Mouse (Mus musculus): ENCODE measurements at regions not wholly inside any gene's neighbourhood (a gene's known extent, or its start where the extent isn't known, plus 50 kb on each side); places are given as distances from the start of the nearest gene placed in this dataset.
A peak's percentile ranks its signal among the peaks of the same experiment; 100 is the strongest.

DNA sequence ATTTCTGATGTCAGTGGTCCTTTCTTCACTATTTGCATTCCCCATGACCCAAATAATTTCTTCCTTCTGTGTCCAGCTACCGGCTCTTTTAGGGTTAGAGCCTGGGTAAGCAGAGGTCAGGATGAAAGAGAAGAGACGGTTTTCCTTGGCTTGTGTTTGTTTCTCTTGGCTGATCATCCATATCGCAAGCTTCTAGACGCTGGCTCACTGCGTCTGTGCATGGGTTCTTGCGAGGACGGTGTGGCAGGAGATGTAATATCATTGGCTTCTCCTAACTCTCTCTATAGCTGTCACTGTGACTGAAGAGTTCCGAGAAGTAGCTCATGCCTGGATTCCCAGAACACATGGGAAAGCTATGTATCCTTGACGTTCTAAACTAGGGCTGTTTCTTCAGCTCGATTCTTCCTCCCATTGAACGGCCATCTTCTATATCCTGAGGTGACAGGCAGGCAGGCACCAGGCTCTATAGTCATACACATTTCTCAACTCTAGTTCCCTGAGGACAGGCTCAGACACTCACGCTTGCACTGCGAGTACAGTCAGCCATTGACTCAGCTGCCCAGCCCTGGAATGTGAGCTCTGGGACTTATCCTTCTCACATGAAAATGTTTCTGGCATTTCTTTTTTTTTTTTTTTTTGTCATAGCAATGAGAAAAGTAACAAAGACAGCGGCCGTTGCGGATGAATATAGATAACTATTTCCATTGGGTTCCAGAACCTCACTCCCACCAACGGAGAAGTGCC lies 85.0 kb downstream of the Bach1 start:
- peak; percentile 58; the same call in 1 of the 2 replicates for ATAC-seq (ENCODE audit: low FRiP score, low TSS enrichment)
- H3K4me2 ChIP-seq (replicated peaks; ENCODE audit: low read depth, low read length) = 0 out of 2 replicates have a peak overlapping the region, but pooled peaks have one; percentile 2

DNA sequence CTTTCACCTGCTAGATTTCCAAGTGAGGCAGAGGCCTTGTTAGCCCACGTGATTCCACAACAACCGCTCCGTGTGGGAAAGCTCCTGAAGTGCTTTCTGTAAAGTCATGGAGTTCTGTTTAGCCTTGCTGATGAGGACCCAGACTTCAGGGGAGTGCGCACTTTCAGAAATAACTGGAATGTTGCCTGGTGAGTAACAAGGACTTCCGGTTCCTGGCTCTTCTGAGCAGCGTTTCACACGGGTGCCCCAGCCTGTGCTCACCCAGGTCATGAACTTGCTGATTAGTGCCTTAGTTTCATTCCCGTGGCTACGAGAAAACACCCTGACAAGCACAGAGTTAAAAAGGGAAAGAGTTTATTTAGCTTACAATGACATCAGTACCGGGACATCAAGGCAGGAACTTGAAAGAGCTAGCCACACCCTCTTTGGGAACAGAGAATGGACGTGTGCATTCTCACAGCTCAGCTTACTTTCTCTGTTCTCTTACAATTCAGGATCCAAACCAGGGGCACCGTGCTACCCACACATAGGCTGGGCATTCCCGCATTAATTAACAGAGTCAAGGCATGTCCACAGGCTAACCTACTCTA lies 85.8 kb downstream of the Bach1 start:
- H3K36me3 ChIP-seq (ENCODE audit: insufficient read depth, low read length) = no peaks in the 10 kb centered on the region
- H3K4me2 ChIP-seq (replicated peaks; ENCODE audit: low read depth, low read length) = no peak overlapping the region; the same call in 1 of the 2 replicates
- peaks cover 29% of the 10 kb centered on the region for H3K4me1 ChIP-seq (ENCODE audit: insufficient read depth, low read length)
- H3K27me3 ChIP-seq (ENCODE audit: insufficient read depth, low read length) = 0 out of 2 replicates have a peak, but pooled peaks cover 3% of the 10 kb centered on the region
- no peaks in the 10 kb centered on the region for H3K9me3 ChIP-seq (ENCODE audit: low read length)
- no peak overlapping the region for H3K9ac ChIP-seq (replicated peaks; ENCODE audit: low read length)
- ATAC-seq (ENCODE audit: low FRiP score, low TSS enrichment) = peak; percentile 62
- WGBS = 41% methylated on average over 13 of the region's 13 CpGs
- H3K27ac ChIP-seq (ENCODE audit: low read length) = peak overlapping the region; percentile 70; the same call in 1 of the 2 replicates
- H3K4me3 ChIP-seq (ENCODE audit: low read length) = no peak overlapping the region

More for the DNA sequence above, 85.0 kb downstream of the Bach1 start:
- Histone ChIP-seq H3K4me3 (ENCODE audit: low read length) (no peak overlapping the region), H3K9ac (replicated peaks; ENCODE audit: low read length) (no peak overlapping the region), H3K4me1 (ENCODE audit: insufficient read depth, low read length) (peaks cover 29% of the 10 kb centered on the region), H3K36me3 (ENCODE audit: insufficient read depth, low read length) (no peaks in the 10 kb centered on the region), H3K9me3 (ENCODE audit: low read length) (no peaks in the 10 kb centered on the region), H3K27ac (ENCODE audit: low read length) (peak overlapping the region; percentile 70; the same call in 1 of the 2 replicates), H3K27me3 (ENCODE audit: insufficient read depth, low read length) (0 out of 2 replicates have a peak, but pooled peaks cover 3% of the 10 kb centered on the region)
- 39% methylated on average over 17 of the region's 17 CpGs for WGBS

- no peak overlapping the region for H3K27ac ChIP-seq (ENCODE audit: low read length)
- H3K36me3 ChIP-seq (ENCODE audit: insufficient read depth, low read length) = no peaks in the 10 kb centered on the region
- H3K4me2 ChIP-seq (replicated peaks; ENCODE audit: low read depth, low read length) = no peak overlapping the region
- H3K9me3 ChIP-seq (ENCODE audit: low read length) = no peaks in the 10 kb centered on the region
- peaks cover 3% of the 10 kb centered on the region for H3K4me1 ChIP-seq (ENCODE audit: insufficient read depth, low read length)
- WGBS = 68% methylated on average over 10 of the region's 10 CpGs
- H3K4me3 ChIP-seq (ENCODE audit: low read length) = no peak overlapping the region
- H3K9ac ChIP-seq (replicated peaks; ENCODE audit: low read length) = no peak overlapping the region
- H3K27me3 ChIP-seq (ENCODE audit: insufficient read depth, low read length) = no peaks in the 10 kb centered on the region
- no peak for ATAC-seq (ENCODE audit: low FRiP score, low TSS enrichment)
Observed at GRCm38 (mm10) chr16:87789539-87789938, 90.8 kb downstream of the Bach1 start.

DNA sequence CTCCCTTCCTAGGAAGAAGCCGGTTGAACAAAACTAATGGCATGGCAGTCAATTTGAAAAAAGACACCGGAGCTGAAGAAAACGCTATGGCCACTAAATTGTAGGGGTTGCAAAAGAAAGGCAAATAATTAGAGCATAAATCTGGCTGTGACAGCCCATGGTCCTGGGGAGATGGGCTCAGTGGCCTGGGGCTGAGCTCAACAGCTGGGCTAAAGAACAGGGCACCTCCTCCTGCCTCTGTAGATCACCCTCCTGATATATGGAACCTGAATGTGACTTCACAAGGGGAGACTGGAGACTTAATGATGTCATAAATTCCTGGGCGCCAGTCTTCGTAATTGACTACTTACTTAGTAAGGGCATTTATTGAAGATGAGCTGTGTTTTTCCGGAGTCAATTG lies 91.2 kb downstream of the Bach1 start:
- ATAC-seq (ENCODE audit: low FRiP score, low TSS enrichment) = no peak
- Histone ChIP-seq H3K9me3 (ENCODE audit: low read length) (no peaks in the 10 kb centered on the region), H3K4me2 (replicated peaks; ENCODE audit: low read depth, low read length) (no peak overlapping the region), H3K27ac (ENCODE audit: low read length) (no peak overlapping the region), H3K27me3 (ENCODE audit: insufficient read depth, low read length) (no peaks in the 10 kb centered on the region), H3K4me1 (ENCODE audit: insufficient read depth, low read length) (no peaks in the 10 kb centered on the region), H3K4me3 (ENCODE audit: low read length) (no peak overlapping the region), H3K9ac (replicated peaks; ENCODE audit: low read length) (no peak overlapping the region), H3K36me3 (ENCODE audit: insufficient read depth, low read length) (no peaks in the 10 kb centered on the region)
- 11% methylated on average over 6 of the region's 6 CpGs for WGBS

DNA sequence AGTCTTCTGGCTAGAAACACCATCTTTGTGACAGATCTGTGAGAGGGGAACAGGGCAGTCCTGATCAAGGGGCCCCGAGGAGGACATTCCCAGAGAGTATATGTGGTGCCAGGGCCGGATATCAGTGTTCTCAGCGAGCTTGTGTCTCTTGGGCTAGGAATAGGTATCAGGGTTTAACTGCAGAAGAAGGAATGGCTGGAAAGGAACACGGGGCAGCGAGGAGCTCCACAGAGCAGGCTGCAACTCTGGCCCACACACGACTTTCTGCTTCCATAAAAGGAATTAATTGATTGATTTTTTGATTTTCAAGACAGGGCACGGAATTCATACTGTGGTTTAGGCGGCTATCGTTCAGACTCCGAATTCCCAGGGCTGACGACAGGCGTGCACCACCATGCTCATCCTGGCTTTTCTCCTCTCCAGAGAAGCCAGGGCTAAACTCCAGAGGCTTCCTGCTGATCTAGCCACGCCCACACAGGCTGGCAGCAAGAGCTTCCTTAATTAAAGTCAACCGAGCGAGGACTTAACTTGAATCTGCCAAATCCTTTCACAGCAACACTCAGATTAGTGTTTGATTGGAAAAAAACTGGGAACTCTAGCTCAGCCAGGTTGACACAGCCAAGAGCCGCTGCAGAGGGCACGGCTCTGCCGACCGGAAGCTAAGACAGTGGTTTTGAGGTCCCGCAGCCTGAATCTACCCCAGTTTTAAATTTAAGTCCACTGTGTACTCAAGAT lies 97.9 kb downstream of the Bach1 start:
- peak overlapping the region; percentile 67 for H3K27ac ChIP-seq (ENCODE audit: low read length)
- no peaks in the 10 kb centered on the region for H3K9me3 ChIP-seq (ENCODE audit: low read length)
- H3K9ac ChIP-seq (replicated peaks; ENCODE audit: low read length) = peak overlapping the region; percentile 19
- H3K4me1 ChIP-seq (ENCODE audit: insufficient read depth, low read length) = peaks cover 4% of the 10 kb centered on the region
- H3K27me3 ChIP-seq (ENCODE audit: insufficient read depth, low read length) = no peaks in the 10 kb centered on the region
- peak overlapping the region; percentile 56 for H3K4me2 ChIP-seq (replicated peaks; ENCODE audit: low read depth, low read length)
- no peaks in the 10 kb centered on the region for H3K36me3 ChIP-seq (ENCODE audit: insufficient read depth, low read length)
- peak overlapping the region; percentile 30 for H3K4me3 ChIP-seq (ENCODE audit: low read length)
- ATAC-seq (ENCODE audit: low FRiP score, low TSS enrichment) = peak; percentile 92
- 11% methylated on average over 20 of the region's 20 CpGs for WGBS

- H3K36me3 ChIP-seq (ENCODE audit: insufficient read depth, low read length) = no peaks in the 10 kb centered on the region
- 93% methylated on average over 4 of the region's 4 CpGs for WGBS
- H3K9me3 ChIP-seq (ENCODE audit: low read length) = no peaks in the 10 kb centered on the region
- no peaks in the 10 kb centered on the region for H3K4me1 ChIP-seq (ENCODE audit: insufficient read depth, low read length)
- H3K4me3 ChIP-seq (ENCODE audit: low read length) = no peak overlapping the region
- H3K9ac ChIP-seq (replicated peaks; ENCODE audit: low read length) = no peak overlapping the region
- no peak overlapping the region for H3K27ac ChIP-seq (ENCODE audit: low read length)
- H3K27me3 ChIP-seq (ENCODE audit: insufficient read depth, low read length) = no peaks in the 10 kb centered on the region
- H3K4me2 ChIP-seq (replicated peaks; ENCODE audit: low read depth, low read length) = no peak overlapping the region
- ATAC-seq (ENCODE audit: low FRiP score, low TSS enrichment) = no peak
Observed at GRCm38 (mm10) chr16:87802317-87802716, 103.6 kb downstream of the Bach1 start.

- Histone ChIP-seq H3K4me3 (ENCODE audit: low read length) (no peak overlapping the region), H3K9ac (replicated peaks; ENCODE audit: low read length) (no peak overlapping the region), H3K27ac (ENCODE audit: low read length) (no peak overlapping the region), H3K27me3 (ENCODE audit: insufficient read depth, low read length) (no peaks in the 10 kb centered on the region), H3K4me1 (ENCODE audit: insufficient read depth, low read length) (no peaks in the 10 kb centered on the region), H3K36me3 (ENCODE audit: insufficient read depth, low read length) (no peaks in the 10 kb centered on the region), H3K4me2 (replicated peaks; ENCODE audit: low read depth, low read length) (no peak overlapping the region), H3K9me3 (ENCODE audit: low read length) (peaks cover 6% of the 10 kb centered on the region; the same call in 1 of the 2 replicates)
- ATAC-seq (ENCODE audit: low FRiP score, low TSS enrichment) = no peak
- WGBS = 47% methylated on average over 8 of the region's 8 CpGs
Observed at GRCm38 (mm10) chr16:87817590-87817989, 118.8 kb downstream of the Bach1 start.

DNA sequence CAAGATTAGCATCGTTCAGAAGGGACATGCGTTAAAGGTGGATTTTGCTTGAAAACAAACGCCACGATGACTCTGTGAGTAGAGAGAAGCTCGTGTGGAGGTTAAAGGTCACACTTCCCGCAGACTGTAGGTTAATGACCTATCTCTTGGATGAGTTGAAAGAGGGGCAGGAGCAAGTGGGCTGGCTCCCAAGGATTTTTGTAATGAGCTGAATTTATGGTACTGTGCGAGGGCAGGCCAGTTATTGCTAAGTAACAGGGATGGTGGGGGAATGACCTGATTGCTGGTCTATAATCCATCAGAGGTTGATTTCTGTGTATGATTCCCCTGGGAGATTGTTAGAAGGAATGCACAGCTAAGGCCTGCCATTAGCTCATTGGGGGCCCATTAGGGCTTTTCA lies 135.6 kb downstream of the Bach1 start:
- ATAC-seq (ENCODE audit: low FRiP score, low TSS enrichment) = no peak
- 35% methylated on average over 7 of the region's 7 CpGs for WGBS

DNA sequence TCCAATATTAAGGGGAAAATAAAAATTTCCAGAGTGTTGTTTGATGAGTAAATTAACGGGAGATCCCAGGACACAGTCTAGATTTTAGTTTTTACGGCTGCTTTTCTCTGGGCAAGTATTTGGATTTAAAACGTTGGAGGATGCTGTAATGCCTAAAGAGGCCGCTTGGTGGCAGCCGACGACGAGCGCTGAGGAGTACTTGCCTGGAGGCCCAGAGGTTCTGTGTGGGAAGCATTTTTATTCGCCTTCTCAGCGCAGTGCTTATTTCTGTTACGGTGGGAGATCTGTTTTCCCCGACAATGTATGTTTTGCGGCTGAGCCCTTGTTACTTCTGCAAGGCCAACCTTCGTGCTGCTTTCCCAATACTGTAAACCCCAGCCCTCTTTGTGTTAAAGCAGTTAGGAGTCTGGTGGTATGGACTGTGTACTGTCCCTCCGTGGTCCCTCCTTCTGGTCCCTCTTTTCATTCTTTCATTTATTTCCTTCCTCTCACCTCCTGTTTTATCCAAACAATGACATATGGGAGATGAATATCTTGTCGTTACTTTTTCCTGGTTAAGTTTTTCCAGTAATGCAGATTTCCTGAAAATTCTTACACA lies 142.3 kb downstream of the Bach1 start:
- ATAC-seq (ENCODE audit: low FRiP score, low TSS enrichment) = peak; percentile 76; the same call in 1 of the 2 replicates
- Histone ChIP-seq H3K9ac (replicated peaks; ENCODE audit: low read length) (no peak overlapping the region), H3K27me3 (ENCODE audit: insufficient read depth, low read length) (no peaks in the 10 kb centered on the region), H3K9me3 (ENCODE audit: low read length) (no peaks in the 10 kb centered on the region), H3K4me1 (ENCODE audit: insufficient read depth, low read length) (no peaks in the 10 kb centered on the region), H3K4me2 (replicated peaks; ENCODE audit: low read depth, low read length) (peak overlapping the region; percentile 38), H3K27ac (ENCODE audit: low read length) (no peak overlapping the region), H3K4me3 (ENCODE audit: low read length) (no peak overlapping the region), H3K36me3 (ENCODE audit: insufficient read depth, low read length) (no peaks in the 10 kb centered on the region)
- WGBS = 10% methylated on average over 16 of the region's 16 CpGs

More for the DNA sequence above, 135.6 kb downstream of the Bach1 start:
- H3K27ac ChIP-seq (ENCODE audit: low read length) = no peak overlapping the region
- H3K9ac ChIP-seq (replicated peaks; ENCODE audit: low read length) = no peak overlapping the region
- H3K4me2 ChIP-seq (replicated peaks; ENCODE audit: low read depth, low read length) = no peak overlapping the region
- H3K27me3 ChIP-seq (ENCODE audit: insufficient read depth, low read length) = no peaks in the 10 kb centered on the region
- H3K9me3 ChIP-seq (ENCODE audit: low read length) = no peaks in the 10 kb centered on the region
- H3K4me1 ChIP-seq (ENCODE audit: insufficient read depth, low read length) = 0 out of 2 replicates have a peak, but pooled peaks cover 8% of the 10 kb centered on the region
- H3K36me3 ChIP-seq (ENCODE audit: insufficient read depth, low read length) = no peaks in the 10 kb centered on the region
- H3K4me3 ChIP-seq (ENCODE audit: low read length) = no peak overlapping the region

Measured in kidney, embryonic 16.5 days (tissue).